Mouse (Mus musculus) spleen, postnatal 10 days (tissue): ENCODE results near the gene Katnal1.

Source experiments
- DNase-seq, 2 experiments: peaks; one replicate each; pipeline ENCODE4 v3.0.0; 2021 to 2022; ENCODE audit warnings: low spot score in 2 of 2

The Katnal1 gene

GRCm38 (mm10) chr5:148929116-148929449, at the start of gene Katnal1:
Katnal1 (minus strand) TSS chr5:148929320.
- DNase-seq = no peak

- DNase-seq = peak in 1 of 2 experiments; percentile 35
Measured at GRCm38 (mm10) chr5:148978458-148979165, 49.5 kb upstream of the Katnal1 start.

GRCm38 (mm10) chr5:148977698-148978457, 48.8 kb upstream of the Katnal1 start:
- DNase-seq = peak in 1 of 2 experiments; percentile 49

- DNase-seq = peak in 1 of 2 experiments; percentile 70
Measured at GRCm38 (mm10) chr5:148976876-148977275, 47.8 kb upstream of the Katnal1 start.

GRCm38 (mm10) chr5:148975035-148975434, 45.9 kb upstream of the Katnal1 start:
- no peak for DNase-seq

GRCm38 (mm10) chr5:148973019-148973668, 44.0 kb upstream of the Katnal1 start:
- DNase-seq = no peak

- no peak for DNase-seq
Measured at GRCm38 (mm10) chr5:148972167-148972566, 43.0 kb upstream of the Katnal1 start.

GRCm38 (mm10) chr5:148969648-148970047, 40.5 kb upstream of the Katnal1 start:
- no peak for DNase-seq

GRCm38 (mm10) chr5:148968958-148969576, 39.9 kb upstream of the Katnal1 start:
- no peak for DNase-seq

- DNase-seq = no peak
Measured at GRCm38 (mm10) chr5:148968179-148968578, 39.1 kb upstream of the Katnal1 start.

GRCm38 (mm10) chr5:148966395-148966794, 37.3 kb upstream of the Katnal1 start:
- no peak for DNase-seq

- peak; percentile 34 to 44 for DNase-seq
Measured at GRCm38 (mm10) chr5:148965691-148966333, 36.7 kb upstream of the Katnal1 start.

- no peak for DNase-seq
Measured at GRCm38 (mm10) chr5:148965089-148965591, 36.0 kb upstream of the Katnal1 start.

- no peak for DNase-seq
Measured at GRCm38 (mm10) chr5:148964251-148964650, 35.1 kb upstream of the Katnal1 start.

- no peak for DNase-seq
Measured at GRCm38 (mm10) chr5:148960211-148960610, 31.1 kb upstream of the Katnal1 start.

GRCm38 (mm10) chr5:148959068-148959990, 30.2 kb upstream of the Katnal1 start:
- peak; percentile 48 to 71 for DNase-seq

GRCm38 (mm10) chr5:148958355-148958754, 29.2 kb upstream of the Katnal1 start:
- DNase-seq = peak; percentile 47 to 70

GRCm38 (mm10) chr5:148956898-148957535, 27.9 kb upstream of the Katnal1 start:
- no peak for DNase-seq

- DNase-seq = no peak
Measured at GRCm38 (mm10) chr5:148956091-148956490, 27.0 kb upstream of the Katnal1 start.

- DNase-seq = no peak
Measured at GRCm38 (mm10) chr5:148955575-148955974, 26.5 kb upstream of the Katnal1 start.
